Mouse (Mus musculus): ENCODE measurements around the gene Ttyh1.

DNA sequence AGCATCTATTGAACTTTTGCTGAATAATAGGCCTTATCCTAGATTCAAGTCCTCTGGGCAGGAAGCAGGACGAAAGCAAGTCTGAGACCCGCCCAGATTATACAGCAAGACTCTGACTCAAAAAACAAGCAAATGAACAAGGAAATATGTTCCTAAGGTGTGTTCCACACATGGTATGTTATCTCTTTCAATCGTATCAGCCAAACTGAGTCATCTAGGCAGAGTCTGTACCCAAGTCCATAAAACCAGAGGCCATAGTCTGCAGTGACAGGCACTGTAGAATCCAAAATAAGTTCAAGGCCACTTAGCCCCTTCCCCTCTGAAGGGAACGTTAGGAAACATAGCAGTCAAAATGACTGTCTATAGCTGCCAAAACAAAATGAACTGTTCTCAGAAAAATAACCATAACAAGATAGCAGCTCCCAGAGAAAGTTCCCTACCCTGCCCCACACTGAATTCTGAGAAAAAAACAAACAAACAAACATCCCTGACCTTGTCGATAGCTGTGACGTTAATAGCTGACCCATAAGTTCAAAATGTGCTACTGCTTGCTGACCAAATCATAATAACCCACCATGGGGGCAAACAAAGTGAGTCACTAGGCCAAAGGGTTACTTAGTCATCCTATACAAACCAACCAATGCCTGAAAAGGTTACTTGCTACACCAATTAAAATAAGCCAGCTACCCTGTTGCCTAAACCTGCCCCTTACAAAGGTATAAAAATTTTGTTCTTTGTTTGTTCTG lies 51.2 kb downstream of the Ttyh1 start:
- TF ChIP-seq POLR2A (IDR thresholded peaks at IDR 0.05; ENCODE audit: low read depth, low read length) (no peak), CTCF (conservative IDR thresholded peaks at IDR 0.05 in 1 of 2, IDR thresholded peaks at IDR 0.05 in 1 of 2; ENCODE audit: low read depth in 2 of 2, low read length in 2 of 2) (no peak), MAFK (IDR thresholded peaks at IDR 0.05; ENCODE audit: insufficient replicate concordance, low read length) (no peak)
